Mouse (Mus musculus): Measurements from ENCODE around the gene Pla2g15. TPM values are rescaled to one million over a fixed set of nuclear protein-coding genes. Genes with fewer than 3 reads are reported as not detected.
"Not testable (repeated sequence)": the region's sequence is repeated elsewhere in the genome, so short reads cannot be mapped to it uniquely, and the experiment has no call there.

Gene Pla2g15
- total RNA-seq, 2 experiments from 2014 or later = 8.6 to 8.9 TPM

GRCm38 (mm10) chr8:106168356-106169016 lies 18.3 kb downstream of the Pla2g15 start, which contains the start of gene Slc7a6:
Slc7a6 (plus strand) TSS chr8:106168857.
- DNase-seq (ENCODE audit: low spot score in 2 of 2) = peak; percentile 69 to 82

- peak in 1 of 2 experiments; percentile 34 for DNase-seq (ENCODE audit: low spot score in 2 of 2)
These were observed 19.1 kb downstream of the Pla2g15 start for GRCm38 (mm10) chr8:106169017-106169933.

- no peak for DNase-seq (ENCODE audit: low spot score in 2 of 2)
These were observed 19.8 kb downstream of the Pla2g15 start for GRCm38 (mm10) chr8:106169934-106170480.

GRCm38 (mm10) chr8:106173566-106173965 lies 23.4 kb downstream of the Pla2g15 start:
- DNase-seq (ENCODE audit: low spot score in 2 of 2) = no peak

- DNase-seq (ENCODE audit: low spot score in 2 of 2) = no peak
These were observed 26.7 kb downstream of the Pla2g15 start for GRCm38 (mm10) chr8:106176891-106177290.

GRCm38 (mm10) chr8:106177594-106177993 lies 27.4 kb downstream of the Pla2g15 start:
- no peak for DNase-seq (ENCODE audit: low spot score in 2 of 2)

- DNase-seq (ENCODE audit: low spot score in 2 of 2) = no peak
These were observed 28.2 kb downstream of the Pla2g15 start for GRCm38 (mm10) chr8:106178428-106178827.

GRCm38 (mm10) chr8:106185628-106186270 lies 35.5 kb downstream of the Pla2g15 start:
- no peak for DNase-seq (ENCODE audit: low spot score in 2 of 2)

GRCm38 (mm10) chr8:106186394-106186793 lies 36.2 kb downstream of the Pla2g15 start:
- no peak for DNase-seq (ENCODE audit: low spot score in 2 of 2)

GRCm38 (mm10) chr8:106189162-106189561 lies 39.0 kb downstream of the Pla2g15 start:
- no peak for DNase-seq (ENCODE audit: low spot score in 2 of 2)

GRCm38 (mm10) chr8:106191639-106192038 lies 41.4 kb downstream of the Pla2g15 start:
- no peak for DNase-seq (ENCODE audit: low spot score in 2 of 2)

GRCm38 (mm10) chr8:106193162-106193561 lies 43.0 kb downstream of the Pla2g15 start:
- no peak for DNase-seq (ENCODE audit: low spot score in 2 of 2)

- no peak for DNase-seq (ENCODE audit: low spot score in 2 of 2)
These were observed 43.9 kb downstream of the Pla2g15 start for GRCm38 (mm10) chr8:106194062-106194461.

- peak in 1 of 2 experiments; percentile 15 for DNase-seq (ENCODE audit: low spot score in 2 of 2)
These were observed 48.5 kb downstream of the Pla2g15 start for GRCm38 (mm10) chr8:106198741-106199140.

GRCm38 (mm10) chr8:106199596-106199995 lies 49.4 kb downstream of the Pla2g15 start:
- DNase-seq (ENCODE audit: low spot score in 2 of 2) = not testable (repeated sequence)

- DNase-seq (ENCODE audit: low spot score in 2 of 2) = peak; percentile 20 to 47
These were observed 60.0 kb downstream of the Pla2g15 start for GRCm38 (mm10) chr8:106210035-106210731.

- peak; percentile 92 to 97 for DNase-seq (ENCODE audit: low spot score in 2 of 2)
These were observed 60.7 kb downstream of the Pla2g15 start, which contains the start of the genes Slc7a6os and Prmt7 for GRCm38 (mm10) chr8:106210821-106211345. Slc7a6os (minus strand) TSS chr8:106210935. Prmt7 (plus strand) TSS chr8:106210936.

GRCm38 (mm10) chr8:106211421-106211820 lies 61.2 kb downstream of the Pla2g15 start:
- DNase-seq (ENCODE audit: low spot score in 2 of 2) = no peak

- no peak for DNase-seq (ENCODE audit: low spot score in 2 of 2)
These were observed 63.8 kb downstream of the Pla2g15 start for GRCm38 (mm10) chr8:106213959-106214358.

Data from gastrocnemius, postnatal 4 days (tissue).